ENCODE assay signal across 12 mouse cellular contexts in the genomic region with DNA sequence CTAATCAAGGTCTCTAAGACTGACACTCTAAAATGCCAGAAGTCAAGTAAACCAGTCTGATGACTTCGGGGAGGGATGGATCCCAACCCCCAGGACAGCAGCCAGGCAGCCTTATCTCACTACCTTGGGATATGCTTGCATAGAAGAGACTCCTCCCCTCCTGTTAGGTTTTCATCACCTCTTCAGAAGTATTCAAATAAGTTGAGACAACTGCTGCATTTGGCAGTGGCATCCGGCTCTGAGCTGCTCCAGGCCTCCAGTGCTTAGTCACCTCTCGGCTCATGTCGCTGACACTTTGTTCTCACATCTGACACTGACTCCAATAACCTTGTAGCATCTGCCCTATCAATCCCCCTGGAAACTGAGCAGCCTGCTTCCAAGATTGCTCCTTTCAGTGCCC.
DNase-seq lines count a peak whose midpoint lies in the region; ATAC-seq lines count a peak whose summit lies in the region.
"Had no signal": no experiment of that assay in that cellular context is flagged by ENCODE, and none has a peak within 500 bp of the region (broad histone marks: within the 10 kb centered on the region; RNA-seq: fewer than 3 reads in every experiment).

No protein-coding gene starts in this region.

- 21% methylated on average over 4 of the region's 4 CpGs for WGBS in embryonic facial prominence, embryonic 14.5 days
- WGBS in forebrain, embryonic 14.5 days, result 51% methylated on average over 4 of the region's 4 CpGs

- peak; percentile 6 for DNase-seq in gastrocnemius, postnatal 14 days
- DNase-seq in gastrocnemius, postnatal 10 days, result no peak
- peak; percentile 10 for DNase-seq in adrenal gland, postnatal 10 days
- DNase-seq in embryonic facial prominence, embryonic 14.5 days (ENCODE audit: low spot score), result peak; percentile 50
- DNase-seq in heart, postnatal 4 days, result peak; percentile 33
- no peak for DNase-seq in forebrain, embryonic 14.5 days (ENCODE audit: low spot score)
- no peak for DNase-seq in kidney, postnatal 36 days
- DNase-seq: thymus, postnatal 4 days had no signal

- no peak overlapping the region for H3K27ac ChIP-seq in embryonic facial prominence, embryonic 14.5 days (replicated peaks; ENCODE audit: low read depth, low read length)
- H3K27ac ChIP-seq in forebrain, embryonic 14.5 days (ENCODE audit: low read depth, low read length), result no peak overlapping the region
- H3K27ac ChIP-seq: hindbrain, embryonic 14.5 days; kidney, embryonic 15.5 days; liver, embryonic 14.5 days had no signal

- no peak overlapping the region for H3K4me2 ChIP-seq in embryonic facial prominence, embryonic 14.5 days (ENCODE audit: low read depth, low read length)
- H3K4me2 ChIP-seq in forebrain, embryonic 14.5 days (ENCODE audit: low read length), result no peak overlapping the region
- H3K4me2 ChIP-seq: hindbrain, embryonic 14.5 days; kidney, embryonic 15.5 days had no signal

- no peaks in the 10 kb centered on the region for H3K9me3 ChIP-seq in embryonic facial prominence, embryonic 14.5 days (ENCODE audit: control insufficient read depth, low read length)
- no peaks in the 10 kb centered on the region for H3K9me3 ChIP-seq in forebrain, embryonic 14.5 days (replicated peaks; ENCODE audit: control insufficient read depth, low read length)
- H3K9me3 ChIP-seq: kidney, embryonic 15.5 days had no signal

- no peak overlapping the region for H3K9ac ChIP-seq in embryonic facial prominence, embryonic 14.5 days (ENCODE audit: low read depth, low read length)
- no peak overlapping the region for H3K9ac ChIP-seq in forebrain, embryonic 14.5 days (ENCODE audit: low read length)
- H3K9ac ChIP-seq: hindbrain, embryonic 14.5 days; kidney, embryonic 15.5 days; liver, embryonic 14.5 days had no signal

- no peak overlapping the region for H3K4me3 ChIP-seq in embryonic facial prominence, embryonic 14.5 days (ENCODE audit: low read depth, low read length)
- no peak overlapping the region for H3K4me3 ChIP-seq in forebrain, embryonic 14.5 days (ENCODE audit: low read depth, low read length)
- H3K4me3 ChIP-seq: kidney, embryonic 15.5 days had no signal

- H3K27me3 ChIP-seq in embryonic facial prominence, embryonic 14.5 days (replicated peaks; ENCODE audit: control insufficient read depth, insufficient read depth, low read length), result no peaks in the 10 kb centered on the region
- H3K27me3 ChIP-seq in forebrain, embryonic 14.5 days (replicated peaks; ENCODE audit: control insufficient read depth, insufficient read depth, low read length), result no peaks in the 10 kb centered on the region
- H3K27me3 ChIP-seq: kidney, embryonic 15.5 days had no signal

- H3K4me1 ChIP-seq in embryonic facial prominence, embryonic 14.5 days (ENCODE audit: control insufficient read depth, insufficient read depth, low read length), result 0 out of 2 replicates have a peak, but pooled peaks cover 9% of the 10 kb centered on the region
- H3K4me1 ChIP-seq in forebrain, embryonic 14.5 days (ENCODE audit: control insufficient read depth, insufficient read depth, low read length), result no peaks in the 10 kb centered on the region
- H3K4me1 ChIP-seq: kidney, embryonic 15.5 days had no signal

- no peaks in the 10 kb centered on the region for H3K36me3 ChIP-seq in embryonic facial prominence, embryonic 14.5 days (ENCODE audit: control insufficient read depth, insufficient read depth, low read length)
- no peaks in the 10 kb centered on the region for H3K36me3 ChIP-seq in forebrain, embryonic 14.5 days (ENCODE audit: control insufficient read depth, insufficient read depth, low read length)
- H3K36me3 ChIP-seq: kidney, embryonic 15.5 days had no signal

- peak; percentile 68 for ATAC-seq in embryonic facial prominence, embryonic 14.5 days (ENCODE audit: low read depth)
- ATAC-seq in forebrain, embryonic 14.5 days, result no peak
- ATAC-seq in megakaryocyte progenitor cell, adult 5-6 weeks (replicated peaks; ENCODE audit: poor library complexity), result no peak

- intact Hi-C loops in gastrocnemius, postnatal 14 days (cut with DNase I; ENCODE audit: low total_unique reads), result no loop called here

Comparison
In these comparisons a context has a peak if more than half of its experiments do, and no peak if none do; other contexts are left out.
1. DNase-seq: peak in gastrocnemius, postnatal 14 days (single experiment), adrenal gland, postnatal 10 days (single experiment), embryonic facial prominence, embryonic 14.5 days (single experiment) and heart, postnatal 4 days (single experiment); none in gastrocnemius, postnatal 10 days (single experiment), forebrain, embryonic 14.5 days (single experiment) and kidney, postnatal 36 days (0 of 2).